Mouse (Mus musculus): ENCODE data around the gene Grip1. TPM values are rescaled to one million over a fixed set of nuclear protein-coding genes. Genes with fewer than 3 reads are reported as not detected.

The Grip1 gene
- not detected for total RNA-seq (2021)
- long read RNA-seq, experiment 1, result 0 reads
- long read RNA-seq, experiment 2, result 0 reads

- intact Hi-C loops (cut with DNase I), result no loop called here
- Histone ChIP-seq H3K27ac (no peak within 1 kb of the TSS), H3K4me3 (peak within 1 kb of the TSS; percentile 78)
- peak; percentile 30 for DNase-seq
- no peak for TF ChIP-seq CTCF (IDR thresholded peaks at IDR 0.05)
Observed at GRCm38 (mm10) chr10:119453431-119454105, at the start of gene Grip1. Grip1 (plus strand) TSS chr10:119453830.

DNA sequence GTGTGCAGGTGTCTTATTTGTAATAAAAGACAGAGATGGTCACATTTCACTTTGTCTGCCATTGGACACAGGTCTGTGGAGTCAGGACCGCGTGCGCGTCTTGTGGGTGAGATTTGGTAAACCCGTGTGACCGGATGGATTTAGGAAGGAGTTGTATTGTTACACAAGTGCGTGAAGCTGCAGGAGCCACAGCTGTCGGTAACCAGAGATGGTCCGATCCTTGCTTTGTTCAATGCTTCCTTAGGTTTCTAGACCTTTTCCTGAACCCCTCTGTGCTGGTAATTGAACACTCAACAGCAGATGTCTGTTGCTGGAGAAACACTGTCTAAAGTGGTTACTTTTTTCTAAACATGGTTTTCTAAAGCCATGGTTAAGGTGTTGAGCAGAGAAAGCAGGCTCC lies 48.5 kb upstream of the Grip1 start:
- intact Hi-C loops (cut with DNase I), result no loop called here
- no peak for DNase-seq
- H3K4me3 ChIP-seq, result no peak overlapping the region
- no peak overlapping the region for H3K27ac ChIP-seq
- TF ChIP-seq CTCF (IDR thresholded peaks at IDR 0.05), result no peak

DNA sequence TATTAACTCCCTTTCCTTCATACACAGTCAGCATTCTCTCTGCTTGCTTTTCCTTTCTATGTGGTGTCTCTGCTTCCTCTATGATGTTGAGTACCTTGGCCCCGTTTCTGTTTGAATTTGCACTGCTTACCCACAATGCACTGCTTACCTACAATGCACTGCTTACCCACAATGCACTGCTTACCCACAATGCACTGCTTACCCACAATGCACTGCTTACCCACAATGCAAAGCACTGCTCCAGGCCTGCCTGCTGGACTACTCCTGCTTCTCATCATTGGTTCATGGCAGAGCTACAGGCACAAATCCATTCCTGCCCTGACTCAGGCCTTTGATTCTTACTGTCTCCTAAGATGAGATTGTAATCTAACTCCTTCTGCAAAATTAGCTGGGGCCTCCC lies 48.0 kb upstream of the Grip1 start:
- H3K27ac ChIP-seq, result no peak overlapping the region
- no peak overlapping the region for H3K4me3 ChIP-seq
- intact Hi-C loops (cut with DNase I), result no loop called here
- TF ChIP-seq CTCF (IDR thresholded peaks at IDR 0.05), result no peak
- no peak for DNase-seq

GRCm38 (mm10) chr10:119408327-119408726 lies 45.3 kb upstream of the Grip1 start:
- Histone ChIP-seq H3K4me3 (no peak overlapping the region), H3K27ac (no peak overlapping the region)
- DNase-seq, result no peak
- intact Hi-C loops (cut with DNase I), result no loop called here
- no peak for TF ChIP-seq CTCF (IDR thresholded peaks at IDR 0.05)

DNA sequence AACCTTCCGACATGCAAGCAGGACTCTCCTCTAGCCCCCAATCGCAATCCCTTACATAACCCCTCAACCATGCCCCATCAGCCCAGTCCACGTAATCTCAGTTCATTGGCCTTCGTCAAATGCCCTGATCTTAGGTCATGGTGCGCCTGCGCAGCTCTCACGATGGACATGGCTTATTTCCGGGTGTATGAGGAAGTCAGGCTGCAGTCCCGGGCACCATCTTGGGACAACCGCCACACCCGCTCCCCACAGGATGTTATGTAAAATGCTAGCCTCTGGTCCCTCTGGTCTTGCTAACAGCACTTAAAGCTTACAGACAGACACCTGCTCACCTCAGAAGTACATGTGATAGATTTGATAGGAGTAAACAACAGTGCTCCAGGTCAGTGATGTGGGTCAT lies 40.4 kb upstream of the Grip1 start:
- no peak for DNase-seq
- H3K4me3 ChIP-seq, result no peak overlapping the region
- H3K27ac ChIP-seq, result no peak overlapping the region
- TF ChIP-seq CTCF (IDR thresholded peaks at IDR 0.05), result no peak
- intact Hi-C loops (cut with DNase I), result no loop called here

DNA sequence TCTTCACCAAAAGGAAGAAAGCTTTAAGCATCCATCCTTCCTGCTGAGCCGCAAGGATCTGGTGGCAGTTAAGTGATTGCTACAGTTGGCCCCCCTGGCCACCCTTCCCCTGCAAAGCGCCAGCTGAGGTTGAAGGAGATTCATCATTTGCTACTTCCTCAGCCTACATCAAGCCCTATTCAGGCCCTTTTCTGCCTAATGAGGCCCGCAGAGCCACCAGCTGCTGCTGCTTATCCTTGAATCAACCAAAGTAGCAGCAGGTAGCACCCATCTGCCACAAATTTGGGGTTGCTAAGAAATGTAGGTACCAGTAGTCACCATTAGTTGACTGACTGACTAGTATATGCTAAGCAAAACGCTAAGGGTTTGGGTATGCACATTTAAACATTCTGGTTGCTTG lies 38.5 kb upstream of the Grip1 start:
- Histone ChIP-seq H3K4me3 (no peak overlapping the region), H3K27ac (no peak overlapping the region)
- TF ChIP-seq CTCF (IDR thresholded peaks at IDR 0.05), result no peak
- no peak for DNase-seq
- intact Hi-C loops (cut with DNase I), result no loop called here

DNA sequence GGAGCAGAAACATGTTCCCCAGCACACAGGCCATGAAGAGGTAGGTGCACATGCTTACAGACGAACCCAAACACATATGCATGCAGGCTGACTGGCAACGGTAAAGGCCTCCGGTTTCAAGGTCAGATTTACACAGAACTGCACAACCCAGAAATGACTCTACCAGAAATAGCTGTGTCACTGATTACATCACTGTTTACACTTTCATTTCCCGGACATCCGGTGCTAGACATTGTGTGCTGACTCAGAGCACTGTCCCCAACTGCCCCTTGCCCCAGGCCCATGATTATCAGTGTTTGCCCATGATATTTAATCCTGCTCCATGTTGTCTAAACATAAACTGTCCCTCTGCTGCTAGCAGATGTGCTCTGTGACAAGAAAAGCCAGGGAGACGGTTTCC lies 32.2 kb upstream of the Grip1 start:
- intact Hi-C loops (cut with DNase I), result no loop called here
- no peak for TF ChIP-seq CTCF (IDR thresholded peaks at IDR 0.05)
- Histone ChIP-seq H3K27ac (no peak overlapping the region), H3K4me3 (no peak overlapping the region)
- no peak for DNase-seq

- TF ChIP-seq CTCF (IDR thresholded peaks at IDR 0.05), result no peak
- H3K4me3 ChIP-seq, result no peak overlapping the region
- no peak for DNase-seq
- intact Hi-C loops (cut with DNase I), result no loop called here
- no peak overlapping the region for H3K27ac ChIP-seq
Observed at GRCm38 (mm10) chr10:119423821-119424534, 29.7 kb upstream of the Grip1 start.

GRCm38 (mm10) chr10:119427653-119428052 lies 26.0 kb upstream of the Grip1 start:
- intact Hi-C loops (cut with DNase I), result no loop called here
- no peak for TF ChIP-seq CTCF (IDR thresholded peaks at IDR 0.05)
- no peak overlapping the region for H3K27ac ChIP-seq
- no peak for DNase-seq
- H3K4me3 ChIP-seq, result no peak overlapping the region

GRCm38 (mm10) chr10:119428106-119428505 lies 25.5 kb upstream of the Grip1 start:
- no peak for DNase-seq
- TF ChIP-seq CTCF (IDR thresholded peaks at IDR 0.05), result no peak
- no peak overlapping the region for H3K27ac ChIP-seq
- intact Hi-C loops (cut with DNase I), result no loop called here
- H3K4me3 ChIP-seq, result no peak overlapping the region

DNA sequence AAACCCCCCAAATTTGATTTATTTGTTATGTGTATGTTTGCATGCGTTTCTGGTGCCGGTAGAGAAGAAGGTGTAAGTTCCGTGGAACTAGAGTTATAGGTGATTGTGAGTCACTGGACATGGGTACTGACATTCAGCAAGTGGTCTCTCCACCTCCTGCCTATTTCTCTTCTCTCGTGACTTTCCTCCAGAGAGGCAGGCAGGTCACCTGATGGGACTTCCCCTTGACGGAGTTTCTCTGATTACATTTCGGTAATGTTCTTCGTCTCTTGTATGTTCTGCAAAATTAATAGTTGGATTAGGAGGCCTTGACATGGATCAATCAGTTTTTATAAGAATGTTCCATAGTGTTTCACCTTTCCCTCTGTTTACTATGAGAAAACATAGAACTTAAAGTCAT lies 23.4 kb upstream of the Grip1 start:
- intact Hi-C loops (cut with DNase I), result no loop called here
- TF ChIP-seq CTCF (IDR thresholded peaks at IDR 0.05), result no peak
- no peak overlapping the region for H3K4me3 ChIP-seq
- no peak overlapping the region for H3K27ac ChIP-seq
- DNase-seq, result no peak

- intact Hi-C loops (cut with DNase I), result no loop called here
Observed at GRCm38 (mm10) chr10:119431801-119432200, 21.8 kb upstream of the Grip1 start.

GRCm38 (mm10) chr10:119435818-119436217 lies 17.8 kb upstream of the Grip1 start:
- no peak overlapping the region for H3K27ac ChIP-seq
- intact Hi-C loops (cut with DNase I), result no loop called here
- TF ChIP-seq CTCF (IDR thresholded peaks at IDR 0.05), result no peak
- DNase-seq, result no peak
- no peak overlapping the region for H3K4me3 ChIP-seq

More at GRCm38 (mm10) chr10:119431801-119432200, 21.8 kb upstream of the Grip1 start:
- no peak for DNase-seq
- no peak overlapping the region for H3K27ac ChIP-seq
- no peak for TF ChIP-seq CTCF (IDR thresholded peaks at IDR 0.05)
- no peak overlapping the region for H3K4me3 ChIP-seq

GRCm38 (mm10) chr10:119437319-119437718 lies 16.3 kb upstream of the Grip1 start:
- Histone ChIP-seq H3K4me3 (no peak overlapping the region), H3K27ac (no peak overlapping the region)
- intact Hi-C loops (cut with DNase I), result no loop called here
- DNase-seq, result no peak
- no peak for TF ChIP-seq CTCF (IDR thresholded peaks at IDR 0.05)
